Mouse (Mus musculus) ovary, postnatal 14 days (tissue): ENCODE data around the gene Tpo.

Experiments used
- DNase-seq: peaks from one replicate; pipeline ENCODE4 v3.0.0; 2022; ENCODE audit warnings: low spot score

Gene Tpo

GRCm38 (mm10) chr12:30015501-30015900 is 116.9 kb downstream of the Tpo start:
- DNase-seq: no peak

GRCm38 (mm10) chr12:30008741-30009140 is 123.7 kb downstream of the Tpo start:
- DNase-seq: no peak

GRCm38 (mm10) chr12:30006586-30006985 is 125.8 kb downstream of the Tpo start:
- no peak for DNase-seq
